In the genomic region with DNA sequence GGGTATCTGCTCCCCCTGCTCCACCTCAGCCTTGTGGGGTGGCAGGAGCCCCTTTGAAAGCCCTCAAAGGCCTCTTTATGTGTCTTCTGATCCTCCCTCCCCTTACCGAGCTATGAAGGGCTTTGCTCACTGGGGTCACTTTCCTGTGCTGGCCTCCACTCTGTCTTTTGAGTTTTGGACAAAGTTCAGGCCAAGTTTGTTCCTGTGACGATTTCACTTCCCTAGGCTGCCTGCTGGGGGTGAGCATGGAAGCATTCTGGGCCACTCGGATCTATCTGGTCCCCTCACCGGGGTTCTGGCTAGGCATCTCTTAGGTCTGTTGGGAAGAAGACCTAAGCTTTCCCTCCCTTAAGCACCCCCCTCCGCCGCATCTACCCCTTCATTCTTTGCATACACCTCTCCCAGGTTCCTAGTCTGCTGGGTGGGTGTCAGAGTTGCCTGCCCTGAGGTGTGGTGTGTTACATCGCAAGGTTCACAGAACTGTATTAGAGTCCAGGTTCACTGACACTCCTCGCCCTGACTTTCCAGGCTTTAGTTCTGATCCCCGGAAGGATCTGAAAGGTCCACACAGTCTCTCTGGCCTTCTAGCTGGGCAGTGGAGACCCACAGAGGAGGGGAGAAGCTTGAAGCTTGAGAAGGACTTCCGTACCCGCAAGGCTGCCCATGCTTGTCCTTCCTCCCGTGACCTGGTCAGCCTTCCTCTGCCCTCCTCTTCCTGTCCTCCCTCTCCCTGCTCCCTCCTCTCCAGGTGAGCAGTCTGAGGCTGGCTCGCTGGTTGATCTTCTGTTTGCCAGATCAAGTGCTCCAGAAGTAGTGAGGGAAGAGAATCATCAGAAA, we compare ENCODE assay signal across 10 mouse cellular contexts. TPM values are rescaled to one million over a fixed set of nuclear protein-coding genes. Genes with fewer than 3 reads are reported as not detected.
DNase-seq lines count a peak whose midpoint lies in the region; ATAC-seq and TF ChIP-seq lines count a peak whose summit lies in the region.
"Had no signal": no experiment of that assay in that cellular context is flagged by ENCODE, and none has a peak within 500 bp of the region (broad histone marks: within the 10 kb centered on the region; RNA-seq: fewer than 3 reads in every experiment).

No protein-coding gene starts in this region.

- no peaks in the 10 kb centered on the region for H3K36me3 ChIP-seq in neural tube, embryonic 12.5 days
- no peaks in the 10 kb centered on the region for H3K36me3 ChIP-seq in neural tube, embryonic 15.5 days
- H3K36me3 ChIP-seq in limb, embryonic 13.5 days = no peaks in the 10 kb centered on the region
- H3K36me3 ChIP-seq in stomach, postnatal 0 days (ENCODE audit: control insufficient read depth, insufficient read depth, low read length) = no peaks in the 10 kb centered on the region

- TF ChIP-seq CTCF in stomach, postnatal 0 days (IDR thresholded peaks at IDR 0.05; ENCODE audit: low read depth) = 0 out of 2 replicates have a peak, but pooled peaks have one; percentile 9

- peak overlapping the region; percentile 41 for H3K4me2 ChIP-seq in neural tube, embryonic 12.5 days (replicated peaks)
- H3K4me2 ChIP-seq in neural tube, embryonic 15.5 days = no peak overlapping the region
- H3K4me2 ChIP-seq in limb, embryonic 13.5 days (replicated peaks) = 0 out of 2 replicates have a peak overlapping the region, but pooled peaks have one; percentile 0
- peak overlapping the region; percentile 11; the same call in 1 of the 2 replicates for H3K4me2 ChIP-seq in stomach, postnatal 0 days (replicated peaks; ENCODE audit: low read depth)

- H3K27me3 ChIP-seq in neural tube, embryonic 12.5 days (replicated peaks) = no peaks in the 10 kb centered on the region
- H3K27me3 ChIP-seq in neural tube, embryonic 15.5 days (replicated peaks) = no peaks in the 10 kb centered on the region; the same call in 1 of the 2 replicates
- H3K27me3 ChIP-seq in limb, embryonic 13.5 days = 0 out of 2 replicates have a peak, but pooled peaks cover 3% of the 10 kb centered on the region
- H3K27me3 ChIP-seq in stomach, postnatal 0 days (ENCODE audit: control insufficient read depth, insufficient read depth, low read length) = no peaks in the 10 kb centered on the region

- 0 out of 2 replicates have a peak, but pooled peaks have one; percentile 9 for ATAC-seq in neural tube, embryonic 12.5 days (ENCODE audit: low FRiP score, low read depth)
- ATAC-seq in neural tube, embryonic 15.5 days (ENCODE audit: low FRiP score) = no peak; the same call in 1 of the 2 replicates
- ATAC-seq in limb, embryonic 13.5 days (ENCODE audit: low FRiP score, low read depth) = no peak
- ATAC-seq in stomach, postnatal 0 days (ENCODE audit: low FRiP score, low TSS enrichment) = no peak

- WGBS in neural tube, embryonic 12.5 days = 15% methylated on average over 13 of the region's 13 CpGs
- WGBS in neural tube, embryonic 15.5 days = 23% methylated on average over 13 of the region's 13 CpGs
- 29% methylated on average over 13 of the region's 13 CpGs for WGBS in limb, embryonic 13.5 days
- WGBS in stomach, postnatal 0 days = 51% methylated on average over 13 of the region's 13 CpGs

- TF ChIP-seq EP300 in stomach, postnatal 0 days (optimal IDR thresholded peaks at IDR 0.05) = no peak

- peaks cover 56% of the 10 kb centered on the region for H3K4me1 ChIP-seq in neural tube, embryonic 12.5 days
- peaks cover 21% of the 10 kb centered on the region for H3K4me1 ChIP-seq in neural tube, embryonic 15.5 days
- H3K4me1 ChIP-seq in limb, embryonic 13.5 days = peaks cover 40% of the 10 kb centered on the region
- H3K4me1 ChIP-seq in stomach, postnatal 0 days (replicated peaks; ENCODE audit: control insufficient read depth, insufficient read depth) = peaks cover 3% of the 10 kb centered on the region; the same call in 1 of the 2 replicates

- DNase-seq in embryo, embryonic 10 days (ENCODE audit: low spot score) = peak; percentile 28
- no peak for DNase-seq in embryo, embryonic 9.5 days (ENCODE audit: extremely low spot score)
- peak; percentile 35 for DNase-seq in stomach, postnatal 0 days (ENCODE audit: low spot score)
- no peak for DNase-seq in natural killer cell, adult 2 months (ENCODE audit: low spot score in 2 of 2)
- DNase-seq in cerebellum, postnatal 36 days = no peak
- DNase-seq: adrenal gland, postnatal 25 days; cerebellum, adult 9-10 months had no signal

- H3K27ac ChIP-seq in neural tube, embryonic 12.5 days = peak overlapping the region; percentile 65; the same call in 1 of the 2 replicates
- H3K27ac ChIP-seq in neural tube, embryonic 15.5 days (replicated peaks) = no peak overlapping the region
- no peak overlapping the region for H3K27ac ChIP-seq in limb, embryonic 13.5 days
- H3K27ac ChIP-seq in stomach, postnatal 0 days (replicated peaks) = peak overlapping the region; percentile 76

- no peaks in the 10 kb centered on the region for H3K9me3 ChIP-seq in neural tube, embryonic 12.5 days
- no peaks in the 10 kb centered on the region for H3K9me3 ChIP-seq in neural tube, embryonic 15.5 days (replicated peaks)
- no peaks in the 10 kb centered on the region for H3K9me3 ChIP-seq in limb, embryonic 13.5 days
- H3K9me3 ChIP-seq in stomach, postnatal 0 days (ENCODE audit: control insufficient read depth, low read length) = no peaks in the 10 kb centered on the region

- no peak overlapping the region for H3K4me3 ChIP-seq in neural tube, embryonic 12.5 days
- H3K4me3 ChIP-seq in neural tube, embryonic 15.5 days (replicated peaks) = no peak overlapping the region
- H3K4me3 ChIP-seq in limb, embryonic 13.5 days = no peak overlapping the region
- H3K4me3 ChIP-seq in stomach, postnatal 0 days (ENCODE audit: low read depth, low read length) = no peak overlapping the region

- H3K9ac ChIP-seq in neural tube, embryonic 12.5 days = no peak overlapping the region
- no peak overlapping the region for H3K9ac ChIP-seq in neural tube, embryonic 15.5 days (replicated peaks)
- no peak overlapping the region for H3K9ac ChIP-seq in limb, embryonic 13.5 days
- no peak overlapping the region for H3K9ac ChIP-seq in stomach, postnatal 0 days (ENCODE audit: low read length)

RNA-seq across cellular contexts. Expression of gene Slc45a3, which starts 9.9 kb away (rescaled TPM):
- 8.2 and 11.1 TPM in 2 replicates for polyA plus RNA-seq in neural tube, embryonic 12.5 days (2016; fragmentation: Nextera tagmentation; extraction: Ambion mirVana)
- 2.0 and 3.0 TPM in 2 replicates for polyA plus RNA-seq in neural tube, embryonic 15.5 days (2015; fragmentation: Nextera tagmentation; extraction: Ambion mirVana)
- polyA plus RNA-seq in limb, embryonic 13.5 days (2015; fragmentation: Nextera tagmentation; extraction: Ambion mirVana) = 3.7 and 4.0 TPM in 2 replicates
- polyA plus RNA-seq in stomach, postnatal 0 days (2015; fragmentation: Nextera tagmentation; extraction: Ambion mirVana) = 18.4 and 23.3 TPM in 2 replicates

RNA-seq across cellular contexts. Expression of gene Elk4, which starts 34.7 kb away (rescaled TPM):
- 16.1 and 16.2 TPM in 2 replicates for polyA plus RNA-seq in neural tube, embryonic 12.5 days (2016; fragmentation: Nextera tagmentation; extraction: Ambion mirVana)
- 8.0 and 15.4 TPM in 2 replicates for polyA plus RNA-seq in neural tube, embryonic 15.5 days (2015; fragmentation: Nextera tagmentation; extraction: Ambion mirVana)
- polyA plus RNA-seq in limb, embryonic 13.5 days (2015; fragmentation: Nextera tagmentation; extraction: Ambion mirVana) = 18.0 and 20.2 TPM in 2 replicates
- 13.8 and 14.3 TPM in 2 replicates for polyA plus RNA-seq in stomach, postnatal 0 days (2015; fragmentation: Nextera tagmentation; extraction: Ambion mirVana)

Comparison
In these comparisons a context has a peak if more than half of its experiments do, and no peak if none do; other contexts are left out.
1. DNase-seq: peak in embryo, embryonic 10 days (single experiment) and stomach, postnatal 0 days (single experiment); none in embryo, embryonic 9.5 days (single experiment), natural killer cell, adult 2 months (0 of 2) and cerebellum, postnatal 36 days (0 of 2).
2. H3K27ac ChIP-seq: peak in neural tube, embryonic 12.5 days (single experiment) and stomach, postnatal 0 days (single experiment); none in neural tube, embryonic 15.5 days (single experiment) and limb, embryonic 13.5 days (single experiment).